Mouse (Mus musculus) left cerebral cortex, adult 2 months (tissue): ENCODE measurements around the gene Akap11. TPM values are rescaled to one million over a fixed set of nuclear protein-coding genes. Genes with fewer than 3 reads are reported as not detected.

Experiments used
- DNase-seq, 2 experiments: peaks; one replicate each; pipeline ENCODE4 v3.0.0; 2021 to 2022; ENCODE audit warnings: low spot score in 2 of 2, mixed read lengths in 1 of 2; ENCODE audit errors: extremely low spot score in 1 of 2
- H3K27ac ChIP-seq: fragments of 200-600 bp; 2 replicates; pipeline ENCODE4 v1.8.1; 2022
- H3K4me3 ChIP-seq: fragments of 200-600 bp; 2 replicates; pipeline ENCODE4 v1.8.1; 2022
- CTCF ChIP-seq: fragments of 200-600 bp; IDR thresholded peaks from 2 replicates; pipeline ENCODE4 v1.8.1; 2022; ENCODE audit warnings: antibody characterized with exemption, mild to moderate bottlenecking, moderate library complexity
- intact Hi-C: fragments of 180-260 bp; cut with DNase I; formaldehyde crosslinking; loops from one replicate; pipeline ENCODE4 v1.15.1; 2025
- total RNA-seq, 2 experiments: library from RNA; stranded (reverse); gene quantifications; 2 replicates each; pipeline ENCODE4 v1.2.3; 2021

The Akap11 gene
- total RNA-seq, 2 experiments from 2014 or later, result 172 to 182 TPM

DNA sequence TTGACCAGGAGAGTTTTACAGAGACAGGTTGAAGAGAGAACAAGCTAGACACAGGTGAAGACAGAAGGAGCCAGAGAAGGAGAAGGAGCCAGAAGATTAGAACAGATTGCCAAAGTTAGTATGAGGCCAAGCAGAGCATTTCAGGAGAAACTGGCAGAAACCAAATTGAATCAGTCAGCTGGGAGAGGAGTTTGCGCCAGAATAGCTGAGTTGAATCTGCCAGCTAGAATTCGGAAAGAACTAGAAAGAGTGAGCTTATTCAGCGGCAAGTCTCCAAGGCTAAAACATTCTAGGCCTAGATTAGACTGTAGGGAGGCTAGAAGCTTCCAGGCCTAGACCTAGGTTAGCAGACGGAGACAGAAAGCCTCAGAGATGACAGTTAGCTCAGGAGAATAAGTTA lies 65.9 kb downstream of the Akap11 start:
- no peak for TF ChIP-seq CTCF
- H3K4me3 ChIP-seq, result no peak overlapping the region
- intact Hi-C loops, result no loop called here
- no peak for DNase-seq
- H3K27ac ChIP-seq, result no peak overlapping the region

DNA sequence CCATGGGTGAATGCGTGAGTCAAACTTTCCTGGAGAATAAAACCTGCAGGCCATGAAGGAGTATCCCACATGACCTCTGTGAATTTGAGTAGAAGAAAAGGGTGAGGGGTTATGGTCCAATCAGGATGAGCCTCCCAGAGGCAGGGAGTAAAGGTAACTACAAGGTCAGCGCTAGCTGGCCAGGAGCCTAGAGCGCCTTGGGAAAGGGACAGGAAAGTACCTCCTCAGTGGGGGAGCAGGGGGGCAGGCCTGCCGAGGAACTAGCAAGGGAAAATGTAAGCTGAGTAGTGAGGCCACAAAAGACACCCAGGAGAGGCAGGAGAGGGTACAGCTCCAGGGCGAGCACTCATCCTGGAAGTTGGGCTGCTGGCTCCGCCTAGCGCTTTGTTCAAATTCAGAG lies 67.6 kb downstream of the Akap11 start:
- intact Hi-C loops, result no loop called here
- TF ChIP-seq CTCF, result no peak
- Histone ChIP-seq H3K27ac (no peak overlapping the region), H3K4me3 (no peak overlapping the region)
- no peak for DNase-seq

DNA sequence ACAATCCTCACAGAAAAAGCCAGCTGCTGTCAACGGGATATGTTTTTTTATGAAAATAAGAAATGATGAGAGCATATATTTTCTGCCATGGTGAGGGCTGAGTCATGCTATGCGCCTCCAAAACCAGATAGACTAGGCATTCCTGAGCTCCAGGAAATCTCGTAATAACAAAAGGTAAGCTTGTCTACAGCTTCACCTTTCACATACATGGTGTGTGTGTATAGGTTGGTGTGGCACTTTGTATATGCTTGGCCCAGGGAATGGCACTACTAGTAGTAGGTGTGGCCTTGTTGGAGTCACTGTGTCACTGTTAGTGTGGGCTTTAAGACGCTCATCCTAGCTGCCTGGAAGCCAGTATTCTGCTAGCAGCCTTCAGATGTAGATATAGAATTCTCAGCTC lies 68.6 kb downstream of the Akap11 start:
- intact Hi-C loops, result no loop called here
- TF ChIP-seq CTCF, result no peak
- Histone ChIP-seq H3K27ac (no peak overlapping the region), H3K4me3 (no peak overlapping the region)
- no peak for DNase-seq

DNA sequence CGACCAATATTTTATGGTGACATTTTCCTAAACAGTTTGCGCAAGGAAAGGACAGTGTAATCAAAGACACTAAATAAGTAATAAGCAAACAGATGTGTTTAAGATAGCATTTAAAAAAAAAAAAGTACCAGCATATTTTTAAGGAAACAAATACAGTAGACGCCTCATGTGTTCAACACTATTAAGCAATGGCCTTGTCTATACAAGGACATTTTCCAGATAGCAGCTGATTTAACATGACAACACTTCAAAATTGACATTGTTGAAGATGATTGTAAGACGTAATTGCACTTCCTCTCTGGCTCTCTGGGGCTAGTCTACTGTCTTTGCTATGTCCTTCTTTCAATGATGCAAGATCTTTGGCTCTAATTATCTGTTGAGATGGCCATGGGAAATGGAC lies 72.3 kb downstream of the Akap11 start:
- intact Hi-C loops, result no loop called here

DNA sequence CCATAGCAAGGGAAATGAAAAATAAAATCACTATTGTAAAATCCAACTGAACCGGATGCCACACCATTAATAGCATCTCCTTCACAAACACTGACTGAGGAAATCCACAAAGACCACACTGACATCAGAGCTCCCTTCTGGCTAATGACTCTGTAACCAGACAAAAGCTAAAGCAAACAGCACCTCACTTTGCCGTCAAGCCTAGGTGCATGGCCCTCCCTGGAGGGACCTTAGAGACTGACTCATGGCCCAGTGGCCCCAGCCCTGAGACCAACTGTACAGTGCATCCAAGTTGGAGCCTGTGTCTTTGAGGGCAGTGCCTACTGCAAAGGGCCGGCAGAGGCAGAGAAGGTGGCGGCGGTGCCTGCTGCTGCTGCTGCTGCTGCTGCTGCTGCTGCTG lies 77.5 kb downstream of the Akap11 start:
- no peak for DNase-seq
- intact Hi-C loops, result no loop called here
- no peak for TF ChIP-seq CTCF

More for the DNA sequence above, 72.3 kb downstream of the Akap11 start:
- no peak for DNase-seq
- TF ChIP-seq CTCF, result no peak
- Histone ChIP-seq H3K4me3 (no peak overlapping the region), H3K27ac (no peak overlapping the region)

DNA sequence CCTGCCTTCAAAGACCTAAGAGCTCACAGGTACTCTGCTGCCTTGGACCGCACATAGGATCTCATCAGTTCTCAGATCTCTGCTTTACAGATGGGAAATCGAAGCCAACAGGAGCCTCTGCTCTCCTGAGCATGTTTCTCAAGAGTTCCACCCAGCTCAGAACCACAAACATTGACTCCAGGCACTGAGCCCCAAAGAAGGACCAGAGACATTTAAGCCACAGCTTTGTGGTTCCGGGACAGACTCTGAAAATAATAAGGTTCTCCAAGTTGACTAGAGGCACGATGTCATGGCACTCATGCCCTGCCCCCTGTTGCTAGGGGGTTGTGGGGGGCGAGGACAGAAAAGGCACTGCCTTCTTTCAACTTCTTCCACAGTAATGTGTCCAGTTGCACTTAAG lies 77.9 kb downstream of the Akap11 start:
- no peak for DNase-seq
- intact Hi-C loops, result no loop called here
- no peak for TF ChIP-seq CTCF

More for the DNA sequence above, 77.5 kb downstream of the Akap11 start:
- Histone ChIP-seq H3K4me3 (no peak overlapping the region), H3K27ac (no peak overlapping the region)

DNA sequence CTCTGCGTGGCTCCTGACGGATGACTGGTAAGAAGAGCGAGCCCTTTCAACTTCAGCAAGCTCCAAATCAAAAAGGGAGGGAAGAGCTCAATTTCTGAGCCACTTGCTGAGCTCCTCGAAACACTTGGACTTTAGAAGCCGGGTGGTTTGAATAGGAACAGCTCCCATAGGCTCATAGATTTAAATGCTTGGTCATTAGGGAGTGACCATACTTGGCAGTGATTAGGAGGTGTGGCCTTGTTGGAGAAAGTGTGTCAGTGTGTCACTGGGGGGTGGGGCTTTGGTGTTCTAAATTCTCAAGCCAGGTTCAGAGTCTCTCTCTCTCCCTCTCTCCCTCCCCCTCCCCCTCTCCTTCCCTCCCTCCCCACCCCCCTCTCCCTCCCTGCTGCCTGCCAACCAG lies 81.6 kb downstream of the Akap11 start:
- DNase-seq, result no peak
- intact Hi-C loops, result no loop called here
- H3K4me3 ChIP-seq, result no peak overlapping the region
- no peak for TF ChIP-seq CTCF
- no peak overlapping the region for H3K27ac ChIP-seq

More for the DNA sequence above, 77.9 kb downstream of the Akap11 start:
- Histone ChIP-seq H3K4me3 (no peak overlapping the region), H3K27ac (no peak overlapping the region)

DNA sequence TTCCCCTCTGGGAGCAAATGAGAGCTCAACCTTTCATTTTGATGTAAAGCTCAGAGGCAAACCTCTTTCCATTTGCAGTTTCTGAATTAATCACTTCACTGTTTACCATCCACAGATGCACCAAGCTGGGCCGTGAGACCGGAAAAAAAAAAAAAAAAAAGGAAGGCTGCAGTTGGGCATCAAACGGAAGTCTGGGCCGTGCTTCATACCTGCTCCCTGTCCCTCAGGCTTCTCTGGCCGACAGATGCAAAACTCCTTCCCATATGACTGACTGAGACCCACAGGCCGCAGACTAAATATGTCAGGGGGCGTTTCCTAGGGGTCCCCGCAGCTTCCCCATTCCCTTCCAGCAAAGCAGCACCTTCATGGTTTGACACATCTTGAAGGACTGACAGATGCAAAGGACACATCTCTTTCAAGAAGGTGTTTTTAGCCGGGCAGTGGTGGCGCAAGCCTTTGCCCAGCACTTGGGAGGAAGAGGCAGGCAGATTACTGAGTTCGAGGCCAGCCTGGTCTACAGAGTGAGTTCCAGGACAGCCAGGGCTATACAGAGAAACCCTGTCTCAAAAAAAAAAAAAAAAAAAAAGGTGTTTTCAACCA lies 87.7 kb downstream of the Akap11 start:
- TF ChIP-seq CTCF, result no peak
- Histone ChIP-seq H3K4me3 (no peak overlapping the region), H3K27ac (no peak overlapping the region)
- DNase-seq, result no peak
- intact Hi-C loops, result no loop called here

DNA sequence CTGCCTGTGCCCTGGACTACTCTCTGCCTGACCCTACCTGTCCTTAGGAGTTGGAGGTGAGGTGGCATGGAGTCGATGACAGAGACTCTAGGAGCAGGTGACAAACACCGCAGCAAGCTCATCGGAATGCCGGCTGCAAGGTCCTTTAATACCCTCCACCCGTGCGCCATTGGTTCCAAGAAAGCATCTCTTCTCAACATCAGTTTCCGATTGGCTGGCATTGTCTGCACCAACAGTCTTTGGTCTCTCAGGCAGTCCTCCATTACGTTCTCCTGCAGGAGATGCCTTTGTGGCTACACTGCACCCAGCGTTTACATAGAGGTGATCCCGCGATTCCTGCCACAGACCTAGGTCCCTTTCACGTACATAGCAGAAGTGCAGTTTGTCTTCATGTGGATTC lies 88.6 kb downstream of the Akap11 start:
- no peak for DNase-seq
- intact Hi-C loops, result no loop called here
- Histone ChIP-seq H3K27ac (no peak overlapping the region), H3K4me3 (no peak overlapping the region)
- no peak for TF ChIP-seq CTCF

DNA sequence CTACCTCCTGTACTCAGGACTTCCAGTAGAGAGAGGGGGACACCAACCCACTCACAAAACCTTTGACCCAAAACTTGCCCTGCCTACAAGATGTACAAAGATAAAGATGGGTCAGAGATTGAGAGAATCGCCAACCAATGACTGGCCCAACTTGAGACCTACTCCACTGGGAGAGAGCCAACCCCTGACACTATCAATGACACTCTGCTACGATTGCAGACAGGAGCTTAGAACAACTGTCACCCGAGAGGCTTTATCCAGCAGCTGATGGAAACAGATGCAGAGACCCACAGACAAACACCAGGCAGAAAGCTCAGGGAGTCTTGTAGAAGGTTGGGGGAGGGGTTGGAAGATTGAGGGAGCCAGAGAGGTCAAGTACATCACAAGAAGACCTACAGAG lies 89.1 kb downstream of the Akap11 start:
- no peak overlapping the region for H3K4me3 ChIP-seq
- H3K27ac ChIP-seq, result no peak overlapping the region
- TF ChIP-seq CTCF, result no peak
- intact Hi-C loops, result no loop called here
- DNase-seq, result no peak

Other genes starting within 250 kb of the Akap11 start
- not detected for gene Tnfsf11, start 228.8 kb downstream of the Akap11 start, total RNA-seq
- gene Dgkh, start 196.0 kb upstream of the Akap11 start, total RNA-seq, result 10 to 100 TPM; 77.3 to 77.8 TPM